Mouse (Mus musculus) lung, adult 2 months (tissue): ENCODE data around the gene Katnb1.
A peak's percentile ranks its signal among the peaks of the same experiment; 100 is the strongest.

Experiments used
- CTCF ChIP-seq: fragments of 200-500 bp; IDR thresholded peaks from 2 replicates; pipeline ENCODE4 v1.5.1; 2011; ENCODE audit warnings: mild to moderate bottlenecking, low read length, control low read depth; ENCODE audit not compliant: insufficient read depth
- POLR2A ChIP-seq: fragments of 200-500 bp; IDR thresholded peaks from 2 replicates; pipeline ENCODE4 v1.6.1; 2011; ENCODE audit warnings: low read depth, mild to moderate bottlenecking, control low read depth, low read length, borderline replicate concordance; ENCODE audit errors: extremely low read depth

DNA sequence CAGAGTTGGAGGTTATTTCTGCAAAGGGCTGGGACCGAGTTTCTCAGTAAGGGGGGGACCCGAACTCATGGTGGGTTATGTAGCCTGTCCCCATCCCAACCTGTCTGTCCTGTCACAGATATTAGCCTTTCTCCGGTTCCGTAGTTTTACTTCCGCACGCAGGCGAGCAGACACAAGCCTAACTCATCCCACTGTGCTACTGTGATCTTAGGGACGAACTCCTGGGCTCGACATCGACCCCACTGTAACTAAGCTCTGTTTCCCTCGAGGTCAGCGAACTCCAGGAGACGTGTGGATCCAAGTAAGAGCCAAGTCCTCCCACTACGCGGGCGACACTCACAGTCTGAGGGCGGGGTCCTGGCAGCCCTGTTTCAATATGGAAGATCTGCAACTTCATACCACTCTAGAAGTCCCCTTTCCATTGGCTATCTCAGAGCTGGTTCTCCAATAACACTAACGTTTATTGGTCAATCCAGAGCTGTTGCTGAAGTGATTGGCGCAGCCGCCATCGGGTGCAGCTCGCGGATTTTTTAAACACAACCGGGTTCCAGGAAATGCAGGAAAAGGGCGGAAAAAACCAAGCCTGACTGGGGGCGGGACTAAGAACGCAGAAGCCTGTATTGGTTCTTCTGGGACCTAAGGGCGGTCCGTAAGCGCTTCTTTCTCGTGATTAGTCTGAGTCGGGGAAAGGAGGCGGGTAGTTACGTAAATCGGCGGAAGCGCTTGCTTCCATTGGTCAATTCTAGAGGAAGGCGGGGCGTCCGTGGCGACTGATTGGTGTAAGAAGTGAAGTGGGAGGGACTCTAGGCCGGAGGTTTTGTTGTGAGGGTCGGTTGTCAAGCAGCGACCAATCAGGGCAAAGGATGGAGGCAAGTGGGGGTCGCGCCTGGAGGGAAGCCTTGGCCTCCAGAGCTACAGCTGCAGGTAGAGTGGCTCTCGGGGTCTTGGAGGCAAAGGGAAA, at the start of gene Katnb1:
- TF ChIP-seq CTCF (no peak), POLR2A (peak; percentile 97; the same call in 1 of the 2 replicates)
